9 mouse cellular contexts compared by ENCODE assay signal in genomic region chr4:32246801-32247200, GRCm38 (mm10). TPM values are rescaled to one million over a fixed set of nuclear protein-coding genes. Genes with fewer than 3 reads are reported as not detected.
DNase-seq lines count a peak whose midpoint lies in the region; ATAC-seq lines count a peak whose summit lies in the region.
"Had no signal": no experiment of that assay in that cellular context is flagged by ENCODE, and none has a peak within 500 bp of the region (broad histone marks: within the 10 kb centered on the region; RNA-seq: fewer than 3 reads in every experiment).

No protein-coding gene starts in this region.

- intact Hi-C loops in heart, postnatal 25 days (cut with DNase I) = no loop called here

- H3K9me3 ChIP-seq in heart, embryonic 13.5 days = no peaks in the 10 kb centered on the region
- H3K9me3 ChIP-seq in liver, embryonic 15.5 days (replicated peaks) = no peaks in the 10 kb centered on the region
- H3K9me3 ChIP-seq: stomach, embryonic 15.5 days had no signal

- H3K4me2 ChIP-seq in heart, embryonic 13.5 days = peak overlapping the region; percentile 27; the same call in 1 of the 2 replicates
- H3K4me2 ChIP-seq in liver, embryonic 15.5 days = peak overlapping the region; percentile 15
- H3K4me2 ChIP-seq: stomach, embryonic 15.5 days had no signal

- H3K9ac ChIP-seq in heart, embryonic 13.5 days = no peak overlapping the region
- H3K9ac ChIP-seq in liver, embryonic 15.5 days = no peak overlapping the region
- H3K9ac ChIP-seq: stomach, embryonic 15.5 days had no signal

- 10% methylated on average over 7 of the region's 7 CpGs for WGBS in heart, embryonic 13.5 days
- WGBS in liver, embryonic 15.5 days (ENCODE audit: insufficient replicate concordance) = 43% methylated on average over 7 of the region's 7 CpGs

- no peak overlapping the region for H3K4me3 ChIP-seq in heart, embryonic 13.5 days
- H3K4me3 ChIP-seq in liver, embryonic 15.5 days (replicated peaks) = no peak overlapping the region
- H3K4me3 ChIP-seq: stomach, embryonic 15.5 days had no signal

- H3K27ac ChIP-seq in heart, embryonic 13.5 days (replicated peaks) = peak overlapping the region; percentile 46
- peak overlapping the region; percentile 31; the same call in 1 of the 2 replicates for H3K27ac ChIP-seq in liver, embryonic 15.5 days (replicated peaks)
- H3K27ac ChIP-seq: stomach, embryonic 15.5 days had no signal

- ATAC-seq in heart, embryonic 13.5 days (ENCODE audit: extremely low read depth, insufficient number of reproducible peaks, low FRiP score, low TSS enrichment) = no peak
- ATAC-seq in liver, embryonic 15.5 days (ENCODE audit: insufficient read depth) = peak; percentile 33; the same call in 1 of the 2 replicates
- no peak for ATAC-seq in erythroblast, adult 5-6 weeks (replicated peaks; ENCODE audit: low FRiP score, poor library complexity, severe bottlenecking)
- no peak for ATAC-seq in megakaryocyte, adult 5-6 weeks (ENCODE audit: poor library complexity, severe bottlenecking)

- H3K27me3 ChIP-seq in heart, embryonic 13.5 days (replicated peaks) = no peaks in the 10 kb centered on the region
- peaks cover 19% of the 10 kb centered on the region for H3K27me3 ChIP-seq in liver, embryonic 15.5 days
- H3K27me3 ChIP-seq: stomach, embryonic 15.5 days had no signal

- H3K4me1 ChIP-seq in heart, embryonic 13.5 days = peaks cover 95% of the 10 kb centered on the region
- H3K4me1 ChIP-seq in liver, embryonic 15.5 days (replicated peaks) = peaks cover 56% of the 10 kb centered on the region

- H3K36me3 ChIP-seq in heart, embryonic 13.5 days = no peaks in the 10 kb centered on the region
- H3K36me3 ChIP-seq in liver, embryonic 15.5 days (replicated peaks) = no peaks in the 10 kb centered on the region
- H3K36me3 ChIP-seq: stomach, embryonic 15.5 days had no signal

- no peak for DNase-seq in heart, postnatal 25 days (ENCODE audit: low spot score)
- DNase-seq in urinary bladder, postnatal 36 days (ENCODE audit: low spot score in 2 of 2) = peak; percentile 71 to 76
- no peak for DNase-seq in urinary bladder, adult 2 months (ENCODE audit: low spot score)
- DNase-seq in right cerebral cortex, postnatal 14 days = no peak

RNA-seq across cellular contexts. Expression of gene Bach2, which starts 8.2 kb away (rescaled TPM):
- 7.0 and 7.1 TPM in 2 replicates for polyA plus RNA-seq in heart, embryonic 13.5 days (2015; fragmentation: Nextera tagmentation; extraction: Ambion mirVana)
- total RNA-seq in heart, postnatal 25 days (2021) = 1 to 10 TPM; 6.9 to 7.9 TPM
- 2.3 and 2.6 TPM in 2 replicates for polyA plus RNA-seq in urinary bladder, adult 2 months (2012; rRNA removed)
- polyA plus RNA-seq in liver, embryonic 15.5 days (2015; fragmentation: Nextera tagmentation; extraction: Ambion mirVana) = 1.5 and 1.6 TPM in 2 replicates
- 0.63 and 1.3 TPM in 2 replicates for total RNA-seq in erythroblast, adult 5-6 weeks (2015; ENCODE audit: low replicate concordance)
- 2.9 TPM in 1 of 2 replicates, not detected in the other for total RNA-seq in erythroblast, adult 5-6 weeks (2017; ENCODE audit: low replicate concordance)
- total RNA-seq in megakaryocyte, adult 5-6 weeks (2015) = 3.3 and 3.6 TPM in 2 replicates
- 0.99 and 1.2 TPM in 2 replicates for total RNA-seq in megakaryocyte, adult 5-6 weeks (2017)

Comparison
In these comparisons a context has a peak if more than half of its experiments do, and no peak if none do; other contexts are left out.
1. DNase-seq: peak in urinary bladder, postnatal 36 days (2 of 2); none in heart, postnatal 25 days (single experiment), urinary bladder, adult 2 months (single experiment) and right cerebral cortex, postnatal 14 days (single experiment).